Mouse (Mus musculus) CD8-positive naive resting alpha-beta T cell, adult 2 months (primary cell): ENCODE data around the gene Tnc.

ENCODE experiments used
- DNase-seq, 2 experiments: peaks; one replicate each; pipeline ENCODE4 v3.0.0; 2022; ENCODE audit warnings: low read depth in 2 of 2, low spot score in 2 of 2

The Tnc gene

GRCm38 (mm10) chr4:64046831-64047493 is at the start of gene Tnc:
Gene Tnc, minus strand, starts transcription at chr4:64047015.
- DNase-seq = no peak

GRCm38 (mm10) chr4:64094221-64094620 is 47.4 kb upstream of the Tnc start:
- no peak for DNase-seq

GRCm38 (mm10) chr4:64092857-64093256 is 46.0 kb upstream of the Tnc start:
- DNase-seq = no peak

- no peak for DNase-seq
These were observed 42.6 kb upstream of the Tnc start for GRCm38 (mm10) chr4:64089378-64089777.

- DNase-seq = no peak
These were observed 40.9 kb upstream of the Tnc start for GRCm38 (mm10) chr4:64087675-64088074.

GRCm38 (mm10) chr4:64085993-64086567 is 39.3 kb upstream of the Tnc start:
- no peak for DNase-seq

GRCm38 (mm10) chr4:64083858-64084257 is 37.0 kb upstream of the Tnc start:
- no peak for DNase-seq

- DNase-seq = no peak
These were observed 31.3 kb upstream of the Tnc start for GRCm38 (mm10) chr4:64078029-64078619.

- DNase-seq = no peak
These were observed 29.7 kb upstream of the Tnc start for GRCm38 (mm10) chr4:64076349-64077025.

GRCm38 (mm10) chr4:64074725-64075124 is 27.9 kb upstream of the Tnc start:
- no peak for DNase-seq

- no peak for DNase-seq
These were observed 20.6 kb upstream of the Tnc start for GRCm38 (mm10) chr4:64067394-64067793.

- no peak for DNase-seq
These were observed 18.5 kb upstream of the Tnc start for GRCm38 (mm10) chr4:64065266-64065665.

GRCm38 (mm10) chr4:64058856-64059231 is 12.0 kb upstream of the Tnc start:
- no peak for DNase-seq

- no peak for DNase-seq
These were observed 11.4 kb upstream of the Tnc start for GRCm38 (mm10) chr4:64058048-64058855.

- no peak for DNase-seq
These were observed 1.4 kb upstream of the Tnc start for GRCm38 (mm10) chr4:64048177-64048576.

GRCm38 (mm10) chr4:64043893-64044292 is 2.9 kb downstream of the Tnc start:
- DNase-seq = no peak

GRCm38 (mm10) chr4:64043371-64043770 is 3.4 kb downstream of the Tnc start:
- no peak for DNase-seq

- no peak for DNase-seq
These were observed 7.7 kb downstream of the Tnc start for GRCm38 (mm10) chr4:64039091-64039490.

- DNase-seq = no peak
These were observed 9.3 kb downstream of the Tnc start for GRCm38 (mm10) chr4:64037513-64037912.

- DNase-seq = no peak
These were observed 12.1 kb downstream of the Tnc start for GRCm38 (mm10) chr4:64034724-64035123.

GRCm38 (mm10) chr4:64033191-64033590 is 13.6 kb downstream of the Tnc start:
- no peak for DNase-seq
